Mouse (Mus musculus) spleen, postnatal 14 days (tissue): Measurements from ENCODE around the gene Lalba.
"Not testable (repeated sequence)": the region's sequence is repeated elsewhere in the genome, so short reads cannot be mapped to it uniquely, and the experiment has no call there.

Source experiments
- DNase-seq, 2 experiments: peaks; one replicate each; pipeline ENCODE4 v3.0.0; 2021 to 2022; ENCODE audit warnings: low spot score in 2 of 2

Gene Lalba

DNA sequence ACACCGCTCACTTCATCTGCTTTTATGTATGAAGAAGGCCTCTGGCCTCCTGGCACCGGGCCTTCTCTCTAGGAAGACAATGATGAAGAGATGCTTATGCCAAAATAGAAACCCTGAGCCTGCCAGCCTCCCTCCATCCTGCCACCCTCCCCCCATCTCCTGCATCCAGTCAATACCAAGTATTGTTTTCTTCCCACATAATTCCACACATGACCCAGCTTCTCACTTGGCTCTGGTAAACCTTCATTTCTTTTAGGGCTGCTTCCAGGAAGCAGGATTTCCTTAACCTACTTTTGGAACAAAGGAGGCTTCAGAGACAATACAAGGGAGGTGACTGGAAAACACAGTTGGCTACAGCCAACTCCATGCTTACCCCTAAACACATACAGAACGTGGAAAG is at the start of gene Lalba:
TSS of gene Lalba (minus strand) at position 21 of the 400 bp plus-strand sequence.
- no peak for DNase-seq

DNA sequence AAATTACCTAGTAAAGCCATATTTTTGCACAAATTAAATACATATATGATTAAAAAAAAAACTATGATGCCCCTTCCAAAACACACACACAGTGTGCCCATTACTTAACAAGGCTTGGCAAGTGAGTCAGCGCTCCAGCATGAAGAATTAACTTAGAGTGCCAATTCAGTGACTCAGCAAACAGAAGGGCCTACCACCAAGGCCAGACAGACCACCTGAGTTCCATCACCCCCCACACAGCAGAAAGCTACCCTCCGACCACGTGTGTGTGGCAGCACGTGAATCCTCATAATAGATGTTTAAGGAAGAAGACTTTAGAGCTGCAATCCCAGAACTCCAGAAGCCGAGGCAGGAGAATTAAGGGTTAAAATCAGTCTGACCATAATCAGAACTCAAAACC is 49.8 kb upstream of the Lalba start:
- DNase-seq, result no peak

DNA sequence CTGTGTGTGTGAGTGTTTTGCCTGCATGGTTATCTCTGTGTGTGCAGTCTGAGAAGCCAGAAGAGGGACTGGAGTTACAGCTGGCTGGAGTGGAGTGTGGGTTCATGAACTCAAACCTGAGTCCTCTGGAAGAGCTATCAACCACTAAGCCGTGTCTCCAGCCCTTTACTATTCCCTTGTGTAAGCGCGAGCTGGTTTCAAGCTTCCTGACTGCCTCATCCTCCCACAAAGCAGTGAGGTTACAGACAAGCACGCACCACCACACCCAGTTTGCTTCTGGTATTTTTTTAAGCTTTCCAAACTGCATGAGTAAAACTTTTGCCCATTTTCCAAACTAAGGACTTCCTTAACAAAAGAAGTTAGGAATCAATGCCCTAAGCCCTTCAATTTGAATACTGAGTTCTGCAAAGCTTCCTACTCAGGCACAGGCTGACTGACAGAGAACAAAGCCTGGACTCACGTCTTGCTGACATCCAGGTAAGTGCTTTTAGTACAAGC is 45.6 kb upstream of the Lalba start:
- DNase-seq, result no peak

DNA sequence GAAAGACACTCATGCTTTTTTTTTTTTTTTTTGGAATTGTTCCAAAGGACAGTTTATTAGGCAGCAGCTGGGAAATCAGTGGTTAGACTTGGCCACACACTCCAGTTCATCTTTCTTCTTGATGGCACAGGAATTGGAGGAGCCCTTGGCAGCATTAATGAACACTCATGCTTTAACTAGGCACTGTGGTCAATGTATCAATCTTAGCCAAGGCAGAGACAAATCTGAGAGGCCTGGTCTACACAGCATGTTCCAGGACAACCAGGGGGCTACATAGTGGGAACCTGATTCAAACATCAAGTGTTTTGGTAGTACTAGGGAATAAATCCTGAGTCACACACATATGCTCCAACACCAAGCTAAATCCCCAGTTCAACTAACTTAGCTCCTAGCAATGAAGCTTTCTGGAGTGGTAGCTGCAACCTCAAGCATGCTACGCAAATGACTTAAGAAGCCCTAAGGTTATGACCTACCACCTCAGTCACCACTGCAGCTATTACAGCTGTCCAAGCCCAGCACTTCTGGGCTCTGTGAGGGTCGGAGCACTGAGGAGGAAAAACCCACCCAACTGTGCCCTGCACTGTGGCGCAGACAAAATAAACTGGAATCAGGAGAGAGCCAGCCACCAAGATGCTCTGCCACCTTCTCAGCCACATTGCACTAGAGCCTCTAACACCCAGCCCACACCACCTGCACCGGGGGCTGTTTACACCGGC is 44.7 kb upstream of the Lalba start:
- DNase-seq, result no peak

DNA sequence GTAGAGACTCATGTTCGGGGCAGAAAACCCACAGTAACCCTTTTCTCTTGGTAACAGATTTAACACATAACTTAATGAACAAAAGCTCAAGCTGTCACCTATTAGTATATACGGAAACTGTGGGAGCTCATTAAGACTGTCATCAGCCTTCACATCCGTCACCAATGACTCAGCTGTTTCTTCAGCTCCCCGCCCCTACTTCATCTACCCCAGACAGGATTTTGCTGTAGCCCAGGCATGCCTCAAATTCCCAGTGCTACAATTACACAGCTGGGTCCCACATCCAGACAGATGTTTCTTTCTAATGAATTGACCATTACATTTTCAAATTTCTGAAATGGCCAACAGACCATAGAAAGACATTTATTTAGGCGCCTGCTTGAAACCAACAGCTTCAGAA is 43.5 kb upstream of the Lalba start:
- DNase-seq, result no peak

DNA sequence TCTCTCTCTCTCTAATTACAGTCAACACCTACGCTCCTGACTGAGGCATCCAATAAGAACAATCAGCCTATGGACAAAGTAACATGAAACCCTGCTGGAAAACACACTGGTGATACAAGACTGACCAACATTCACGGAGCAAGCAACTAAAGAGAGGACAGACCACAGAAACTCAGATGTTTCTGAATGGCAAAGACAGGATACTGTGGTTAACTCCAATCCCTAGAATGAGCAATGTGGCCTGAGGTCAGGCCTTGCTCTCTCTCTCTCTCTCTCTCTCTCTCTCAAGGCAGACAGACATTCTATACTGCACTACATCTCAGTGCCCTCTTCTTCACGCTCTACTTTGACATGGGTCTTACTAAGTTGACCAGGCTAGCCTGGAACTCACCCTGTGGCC is 38.7 kb upstream of the Lalba start:
- DNase-seq, result no peak

DNA sequence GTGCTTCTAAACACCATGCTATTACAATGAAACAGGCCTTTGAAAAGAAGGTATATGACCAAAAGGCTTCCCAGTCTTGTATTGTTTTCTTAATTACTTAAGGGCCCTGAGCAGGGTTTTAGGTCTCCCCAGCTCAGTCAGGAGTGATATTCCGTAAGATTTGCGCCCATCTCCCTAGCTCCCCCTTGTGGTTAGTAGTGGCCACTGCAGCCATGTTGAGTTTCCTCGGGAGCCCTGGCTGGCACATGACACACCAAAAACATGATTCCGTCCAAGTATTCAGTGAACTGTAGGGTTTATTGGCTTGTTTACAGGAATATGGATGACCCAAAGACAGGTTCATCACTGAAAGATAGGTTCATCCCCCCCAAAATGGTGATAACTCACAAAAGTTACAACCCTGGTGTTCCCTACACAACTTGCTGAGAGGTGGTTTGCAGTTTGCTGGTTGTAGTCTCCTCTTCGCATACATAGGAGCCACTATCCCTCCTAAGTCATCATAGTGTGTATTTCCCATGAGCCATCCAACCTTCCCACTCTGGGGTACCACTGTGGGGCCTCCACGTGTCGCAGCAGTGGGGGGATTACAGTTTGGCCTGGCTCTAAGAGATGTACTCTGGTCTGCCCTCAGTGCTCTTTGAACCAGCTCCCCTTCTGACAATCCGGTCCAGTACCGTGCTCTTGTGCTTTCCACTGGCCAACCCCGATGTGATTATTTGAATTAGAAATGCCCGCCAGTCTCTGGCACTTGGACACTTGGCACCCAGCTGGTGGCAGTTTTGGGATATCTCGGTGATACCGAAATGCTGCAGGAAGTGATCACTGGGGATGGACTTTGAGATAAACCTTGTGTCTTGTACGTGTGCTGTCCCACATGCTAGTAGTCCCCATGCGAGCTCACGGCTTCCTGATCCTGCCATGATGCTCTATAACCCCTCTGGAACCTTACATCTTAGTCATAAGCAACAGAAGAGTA is 35.1 kb upstream of the Lalba start:
- peak; percentile 38 to 55 for DNase-seq

DNA sequence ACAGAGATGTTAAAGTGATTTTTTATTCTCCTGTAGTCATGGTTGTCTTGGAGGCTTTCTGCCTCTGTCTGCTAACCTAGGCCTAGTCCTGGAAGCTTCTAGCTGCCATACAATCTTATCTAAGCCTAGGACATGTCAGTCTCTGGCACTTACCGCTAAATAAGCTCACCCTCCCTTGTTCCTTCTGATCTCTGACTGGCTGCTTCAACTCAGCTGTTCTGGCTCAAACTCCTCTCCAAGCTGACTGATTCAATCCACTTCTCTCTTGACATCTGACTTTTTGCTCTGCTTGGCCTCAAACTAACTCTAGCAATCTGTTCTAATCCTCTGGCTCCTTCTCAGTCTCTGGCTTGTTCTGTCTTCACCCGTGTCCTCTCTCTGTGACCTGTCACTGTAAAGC is 32.3 kb upstream of the Lalba start:
- not testable (repeated sequence) for DNase-seq

DNA sequence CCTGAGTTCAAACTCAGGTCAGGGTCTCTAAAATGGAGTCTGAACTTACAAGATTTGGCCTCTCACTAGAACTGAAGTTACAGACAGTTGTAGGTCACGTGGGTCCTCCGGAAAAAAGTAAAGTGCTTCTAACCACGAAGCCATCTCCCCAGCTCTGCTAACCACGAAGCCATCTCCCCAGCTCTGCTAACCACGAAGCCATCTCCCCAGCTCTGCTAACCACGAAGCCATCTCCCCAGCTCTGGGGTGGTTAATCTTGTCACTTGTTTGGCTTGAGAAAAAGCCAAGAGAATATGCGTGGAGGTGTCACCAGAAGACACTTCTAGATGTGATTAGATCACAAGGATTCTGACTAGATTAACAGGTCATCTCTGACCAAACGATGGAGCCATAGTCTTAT is 31.6 kb upstream of the Lalba start:
- no peak for DNase-seq

DNA sequence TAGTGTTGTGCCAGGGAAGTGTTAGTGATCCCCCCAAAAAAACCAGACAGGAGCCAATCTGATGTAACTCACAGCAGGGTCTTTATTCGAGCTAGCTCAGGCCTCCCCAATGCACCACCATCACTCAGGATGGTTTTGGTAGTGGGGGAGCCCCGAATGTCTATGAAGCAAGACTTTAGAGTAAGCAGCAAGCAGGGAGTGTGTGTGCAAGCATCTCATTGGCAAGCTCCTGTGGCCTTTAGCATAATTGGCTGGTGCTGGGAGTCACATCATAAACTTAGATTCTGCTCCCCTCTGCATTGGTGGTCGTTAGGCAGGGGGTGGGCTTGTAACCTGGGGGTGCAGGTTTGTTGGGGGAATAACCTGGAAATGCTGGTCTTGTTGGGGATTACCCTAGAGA is 31.2 kb upstream of the Lalba start:
- not testable (repeated sequence) for DNase-seq

DNA sequence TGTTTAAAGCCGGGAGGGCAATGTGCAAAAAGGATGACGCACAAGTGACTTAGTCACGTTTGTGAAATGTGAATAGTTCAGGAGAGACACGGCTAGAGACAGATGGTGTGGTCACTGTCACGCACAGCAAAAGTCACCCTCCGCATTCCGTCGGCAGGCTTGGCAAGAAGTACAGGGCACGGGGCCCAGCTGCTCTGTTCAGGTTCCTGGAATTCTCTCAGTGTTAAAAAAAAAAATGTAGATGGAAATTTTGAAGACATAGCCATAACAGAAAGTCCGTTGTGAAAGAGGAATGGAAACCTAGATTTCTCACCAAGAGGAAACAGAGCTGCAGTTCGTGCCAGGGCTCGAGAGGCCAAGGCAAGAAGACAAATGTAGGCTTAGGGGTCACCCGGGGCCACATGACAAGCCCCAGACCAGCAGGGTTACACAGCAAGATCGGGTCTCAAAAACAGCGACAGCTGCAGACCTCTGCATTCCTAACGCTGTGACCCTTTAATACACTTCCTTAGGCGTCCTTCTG is 30.3 kb upstream of the Lalba start:
- DNase-seq, result no peak

DNA sequence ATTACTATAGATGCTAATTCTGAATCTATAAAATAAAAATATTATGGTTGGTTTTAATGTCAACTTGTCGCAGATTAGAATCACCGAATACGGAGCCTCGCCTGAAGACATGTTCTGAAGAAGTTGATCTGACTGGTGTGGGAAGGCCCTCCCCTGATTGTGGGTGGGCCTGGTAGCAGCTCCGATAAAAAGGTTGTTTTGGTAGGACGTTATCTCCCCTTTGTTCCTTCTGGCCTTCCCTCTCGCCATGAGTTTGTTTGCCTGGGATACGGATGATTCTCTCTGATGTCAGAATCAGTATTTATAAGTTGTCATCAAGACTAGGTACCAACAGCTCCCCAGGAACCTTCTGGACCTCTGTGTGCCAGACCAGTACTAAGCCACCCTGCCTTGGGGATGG is 29.7 kb upstream of the Lalba start:
- DNase-seq, result no peak

DNA sequence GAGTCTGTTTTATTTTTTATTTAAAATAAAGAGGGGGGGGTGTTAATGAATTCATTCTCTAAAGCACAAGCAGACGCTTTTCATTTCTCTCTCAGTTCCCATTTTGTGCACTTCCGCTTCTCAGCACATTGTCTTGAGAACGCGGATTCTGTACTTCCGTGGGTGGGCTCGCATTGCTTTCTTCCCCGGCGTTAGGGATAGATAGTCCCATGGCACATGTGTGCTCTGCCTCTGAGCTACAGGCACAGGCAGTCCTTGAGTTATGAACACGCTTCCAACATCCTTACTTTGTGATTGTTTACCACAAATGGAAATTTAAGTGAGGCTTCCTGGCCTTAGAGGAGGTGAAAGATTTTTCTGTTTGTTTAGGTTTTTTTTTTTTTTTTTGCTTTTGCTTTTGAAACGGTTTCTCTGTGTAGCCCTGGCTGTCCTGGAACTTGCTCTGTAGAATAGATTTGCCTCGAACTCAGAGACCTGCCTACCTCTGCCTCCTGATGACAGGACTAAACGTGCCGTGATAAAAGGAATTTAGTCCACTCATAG is 28.9 kb upstream of the Lalba start:
- DNase-seq, result no peak

DNA sequence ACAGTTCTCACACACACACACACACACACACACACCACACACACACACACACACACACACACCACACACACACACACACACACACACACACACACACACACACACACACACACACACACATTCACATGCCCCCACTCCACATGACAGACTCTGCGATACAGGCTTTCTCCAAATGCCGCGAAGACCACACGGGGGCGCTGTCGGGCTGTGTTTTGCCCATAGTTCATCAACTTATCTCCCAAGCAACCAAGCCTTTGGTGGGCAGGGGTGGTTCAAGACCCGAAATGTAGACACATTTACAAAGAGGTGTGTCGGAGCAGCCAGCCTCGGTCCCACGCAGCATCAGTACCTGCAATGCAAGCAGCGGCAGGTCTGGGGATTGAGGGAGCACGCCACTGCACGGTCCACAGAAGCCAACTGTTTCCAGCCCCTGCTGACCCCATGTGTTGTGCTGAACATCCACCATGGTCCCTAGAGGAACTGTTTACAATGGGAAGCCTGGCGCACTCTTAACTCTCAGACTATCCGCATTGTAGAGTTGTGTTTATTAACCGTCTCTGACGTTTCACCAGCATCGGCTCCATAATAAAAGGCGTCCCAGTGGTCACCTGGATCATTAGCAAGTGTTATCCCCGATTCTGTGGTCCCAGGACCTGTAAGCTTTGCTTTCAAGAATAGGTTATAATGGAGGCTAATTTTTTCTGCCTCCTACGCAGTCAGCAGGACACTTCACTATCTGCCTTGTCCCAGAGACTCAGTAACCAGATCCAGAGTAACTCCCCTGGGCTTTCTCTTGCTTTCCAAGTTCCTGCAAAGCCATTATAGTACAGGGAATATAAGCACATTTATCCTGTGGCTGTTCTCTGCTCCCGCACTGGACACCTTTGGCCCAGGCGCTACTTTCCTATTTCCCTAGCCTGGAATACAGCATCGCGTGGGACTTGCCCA is 28.2 kb upstream of the Lalba start:
- DNase-seq, result peak; percentile 62 to 79

DNA sequence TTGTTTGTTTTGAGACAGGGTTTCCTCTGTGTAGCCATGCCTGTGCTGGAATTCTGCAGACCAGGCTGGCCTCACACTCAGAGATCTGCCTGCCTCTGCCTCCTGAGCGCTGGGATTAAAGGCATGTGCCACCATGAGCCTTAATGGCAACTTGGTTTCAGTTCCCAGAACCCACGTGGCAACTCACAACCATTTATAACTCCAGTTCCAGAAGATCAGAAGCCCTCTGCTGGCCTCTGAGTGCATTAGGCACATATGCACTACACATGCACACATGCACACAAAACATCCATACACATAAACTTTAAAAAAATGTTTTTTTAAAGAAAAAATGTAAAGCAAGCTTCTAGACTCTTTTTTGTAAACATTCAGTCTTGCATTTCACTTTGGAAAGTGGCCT is 26.9 kb upstream of the Lalba start:
- no peak for DNase-seq

DNA sequence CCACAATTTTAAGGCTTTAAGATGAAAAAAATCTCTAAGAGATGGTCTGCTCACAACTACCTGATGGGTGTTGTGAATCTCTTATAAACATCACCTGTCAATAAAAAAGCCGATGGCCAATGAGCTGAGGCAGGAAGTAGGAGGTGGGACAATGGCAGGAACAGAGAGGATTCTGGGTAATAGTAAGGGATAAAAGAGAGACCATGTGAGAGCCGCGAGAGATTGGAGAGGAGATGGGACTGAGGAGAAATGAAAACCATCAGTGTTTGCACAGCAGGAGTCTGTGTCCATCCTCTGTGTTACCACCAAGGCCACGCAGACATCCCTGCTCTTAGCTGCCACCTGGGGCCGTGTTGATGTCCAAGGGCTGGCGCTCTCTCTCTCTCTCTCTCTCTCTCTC is 24.8 kb upstream of the Lalba start:
- DNase-seq, result no peak

DNA sequence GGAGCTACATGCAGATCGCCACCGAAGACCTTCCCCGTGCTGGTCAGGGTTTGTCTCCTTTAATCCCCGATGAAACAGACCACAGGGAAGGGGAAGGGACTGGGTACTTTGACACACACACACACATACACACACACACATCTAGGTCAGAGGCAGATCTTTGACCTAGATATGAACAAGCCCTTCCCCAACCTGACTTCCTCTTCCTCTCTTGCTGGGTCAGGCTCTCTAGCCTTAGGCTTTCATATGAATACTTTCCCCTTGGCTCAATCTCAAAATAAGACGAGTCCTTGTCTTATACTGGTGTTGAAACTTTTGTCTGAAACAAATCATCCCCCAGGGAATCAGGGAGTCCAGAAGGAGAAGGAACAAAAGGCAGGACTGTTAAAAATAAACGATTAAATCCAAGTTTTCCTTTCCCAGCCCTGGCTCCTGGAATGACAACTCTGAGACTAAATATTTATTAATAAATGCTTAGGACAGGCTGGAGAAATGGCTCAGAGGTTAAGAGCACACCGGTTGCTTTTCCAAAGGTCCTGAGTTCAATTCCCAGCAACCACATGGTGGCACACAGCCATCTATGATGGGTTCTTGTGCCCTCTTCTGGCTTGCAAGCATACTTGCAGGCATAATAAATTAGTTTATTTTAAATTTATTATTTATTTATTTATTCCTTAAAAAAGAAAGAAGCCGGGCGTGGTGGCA is 23.9 kb upstream of the Lalba start:
- DNase-seq, result no peak

DNA sequence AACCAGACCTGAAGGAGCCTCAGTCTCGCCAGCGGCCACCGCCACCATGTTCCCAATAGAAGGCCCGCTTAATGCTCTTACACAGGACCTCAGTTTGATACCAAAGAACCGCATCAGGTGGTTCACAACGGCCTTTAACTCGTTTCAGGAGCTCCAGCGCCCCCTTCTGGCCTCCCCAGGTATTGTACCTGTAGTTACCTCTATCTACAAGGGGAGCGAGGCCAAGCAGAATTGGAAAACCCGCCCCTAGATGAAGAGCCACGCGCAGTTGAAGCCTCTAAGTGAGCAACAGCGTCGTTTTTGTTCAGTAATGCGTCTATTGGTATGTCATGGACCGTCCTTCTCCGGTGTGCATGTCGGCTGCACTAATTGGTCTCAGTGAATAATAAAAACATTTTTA is 22.0 kb upstream of the Lalba start:
- peak; percentile 62 to 80 for DNase-seq

DNA sequence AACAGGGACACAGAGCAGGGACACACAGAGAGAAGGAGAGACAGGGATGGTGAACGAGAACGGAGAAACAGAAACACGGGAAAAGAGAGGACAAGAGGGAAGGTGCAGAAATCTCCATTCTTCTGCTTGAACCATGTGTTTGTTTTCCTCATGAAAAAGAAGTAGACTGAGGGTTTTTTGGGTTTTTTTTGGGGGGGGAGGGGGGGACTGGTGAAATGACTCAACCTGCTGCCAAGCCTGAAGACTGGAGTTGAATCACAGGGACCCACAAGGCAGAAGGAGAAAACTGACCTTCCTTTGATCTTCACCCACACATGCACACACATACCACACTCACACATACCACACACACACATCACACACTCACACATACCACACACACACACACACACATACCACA is 20.8 kb upstream of the Lalba start:
- no peak for DNase-seq

DNA sequence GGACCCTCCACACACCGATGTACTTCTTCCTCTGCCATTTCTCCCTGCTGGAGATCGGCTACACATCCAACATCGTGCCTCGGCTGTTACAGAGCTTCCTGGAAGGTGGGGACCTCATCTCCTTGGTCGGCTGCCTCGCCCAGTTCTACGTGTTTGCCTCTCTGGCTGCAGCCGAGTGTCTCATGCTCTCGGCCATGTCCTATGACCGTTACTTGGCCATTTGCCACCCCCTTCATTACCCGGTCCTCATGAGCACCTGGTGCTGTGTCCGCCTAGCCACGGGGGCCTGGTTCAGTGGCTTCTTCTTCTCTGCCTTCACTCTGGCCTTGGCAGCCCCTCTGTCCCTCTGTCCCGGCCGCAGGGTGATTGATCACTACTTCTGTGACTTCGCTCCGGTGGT is 15.1 kb upstream of the Lalba start:
- DNase-seq, result no peak

DNA sequence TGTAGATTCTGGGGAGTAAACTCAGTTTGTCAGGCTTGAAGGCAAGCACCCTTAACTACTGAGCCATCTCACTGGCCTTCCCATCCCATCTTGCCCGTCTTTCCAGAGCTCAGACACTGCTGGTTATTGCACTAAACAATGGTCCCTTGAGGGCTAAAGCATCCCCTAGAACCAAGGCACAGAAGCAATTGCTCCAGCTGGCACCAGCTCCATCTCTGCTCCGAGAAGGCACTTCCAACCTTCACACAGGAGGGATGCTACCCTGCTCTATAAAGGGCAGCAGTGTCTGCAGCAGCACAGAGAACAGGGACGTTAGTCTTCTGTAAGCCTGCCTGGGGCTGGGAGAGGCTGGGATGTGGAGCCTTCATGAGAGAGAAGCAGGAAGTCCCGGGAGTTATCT is 9.6 kb upstream of the Lalba start, which contains the start of gene Olfr279:
TSS of gene Olfr279 (plus strand) at position 301 of the 400 bp plus-strand sequence.
- no peak for DNase-seq
